Mouse (Mus musculus): ENCODE measurements at regions not wholly inside any gene's neighbourhood (a gene's known extent, or its start where the extent isn't known, plus 50 kb on each side); places are given as distances from the start of the nearest gene placed in this dataset.
A peak's percentile ranks its signal among the peaks of the same experiment; 100 is the strongest.
"Not testable (repeated sequence)": the region's sequence is repeated elsewhere in the genome, so short reads cannot be mapped to it uniquely, and the experiment has no call there.

DNA sequence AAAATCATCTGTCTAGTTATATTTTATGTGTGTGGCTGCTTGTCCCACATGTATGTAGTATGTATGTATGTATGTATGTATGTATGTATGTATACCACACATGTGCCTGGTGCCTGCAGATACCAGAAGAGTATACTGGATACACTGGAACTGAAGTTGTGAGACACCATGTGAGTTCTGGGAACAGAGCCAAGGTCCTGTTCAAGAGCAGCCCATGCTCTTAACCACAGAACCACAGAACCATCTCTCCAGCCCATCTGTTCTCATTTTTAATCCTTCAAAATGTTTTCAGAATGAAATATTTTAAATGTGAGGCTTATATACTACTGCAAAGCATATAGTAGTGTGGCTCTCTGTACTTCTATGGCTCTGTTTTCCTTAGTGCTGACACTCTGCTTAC lies 379.3 kb upstream of the Rgs17 start:
- H3K4me3 ChIP-seq (ENCODE audit: low read depth, low read length), result no peak overlapping the region
- no peak overlapping the region for H3K9ac ChIP-seq (ENCODE audit: low read depth, poor library complexity, severe bottlenecking)
- no peak overlapping the region for H3K27ac ChIP-seq (ENCODE audit: insufficient read depth, low read length)
- no peaks in the 10 kb centered on the region for H3K4me1 ChIP-seq (ENCODE audit: control insufficient read depth, insufficient read depth, low read length)
- no peaks in the 10 kb centered on the region for H3K27me3 ChIP-seq (ENCODE audit: control insufficient read depth, insufficient read depth, low read length, poor library complexity, severe bottlenecking)
- no peak for TF ChIP-seq CTCF (IDR thresholded peaks at IDR 0.05; ENCODE audit: low read depth, low read length)
- no peak for TF ChIP-seq EP300 (IDR thresholded peaks at IDR 0.05; ENCODE audit: insufficient read depth, low read depth, low read length)
- no peak for TF ChIP-seq POLR2A (IDR thresholded peaks at IDR 0.05; ENCODE audit: insufficient read depth, low read length)
- H3K36me3 ChIP-seq (ENCODE audit: control insufficient read depth, insufficient read depth, low read length, poor library complexity, severe bottlenecking), result no peaks in the 10 kb centered on the region
- H3K9me3 ChIP-seq (replicated peaks; ENCODE audit: control insufficient read depth, insufficient read depth, low read length, poor library complexity, severe bottlenecking), result no peaks in the 10 kb centered on the region

DNA sequence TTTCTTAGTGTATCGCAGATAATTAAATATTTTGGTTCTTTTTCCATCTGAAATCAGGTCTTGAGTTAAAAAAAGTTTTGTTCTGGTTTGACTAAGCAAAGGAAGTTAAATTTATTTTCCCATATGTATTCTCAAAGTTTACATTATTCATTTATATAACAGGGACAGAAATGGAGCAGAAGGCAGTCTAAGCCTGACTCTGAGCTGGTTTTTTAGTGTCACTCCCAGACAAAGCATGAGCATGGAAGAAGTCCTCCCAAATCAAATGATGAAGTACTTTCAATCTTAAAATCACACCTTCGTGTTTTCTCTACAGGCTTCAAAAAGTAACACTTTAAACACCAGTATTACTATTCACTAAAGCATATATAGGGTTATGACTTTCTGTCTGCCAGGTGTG lies 387.2 kb upstream of the Rgs17 start:
- no peak overlapping the region for H3K9ac ChIP-seq (ENCODE audit: low read depth, poor library complexity, severe bottlenecking)
- no peak overlapping the region for H3K4me3 ChIP-seq (ENCODE audit: low read depth, low read length)
- H3K36me3 ChIP-seq (ENCODE audit: control insufficient read depth, insufficient read depth, low read length, poor library complexity, severe bottlenecking), result no peaks in the 10 kb centered on the region
- no peak for TF ChIP-seq POLR2A (IDR thresholded peaks at IDR 0.05; ENCODE audit: insufficient read depth, low read length)
- H3K4me1 ChIP-seq (ENCODE audit: control insufficient read depth, insufficient read depth, low read length), result no peaks in the 10 kb centered on the region
- no peak overlapping the region for H3K27ac ChIP-seq (ENCODE audit: insufficient read depth, low read length)
- H3K27me3 ChIP-seq (ENCODE audit: control insufficient read depth, insufficient read depth, low read length, poor library complexity, severe bottlenecking), result no peaks in the 10 kb centered on the region
- no peaks in the 10 kb centered on the region for H3K9me3 ChIP-seq (replicated peaks; ENCODE audit: control insufficient read depth, insufficient read depth, low read length, poor library complexity, severe bottlenecking)

DNA sequence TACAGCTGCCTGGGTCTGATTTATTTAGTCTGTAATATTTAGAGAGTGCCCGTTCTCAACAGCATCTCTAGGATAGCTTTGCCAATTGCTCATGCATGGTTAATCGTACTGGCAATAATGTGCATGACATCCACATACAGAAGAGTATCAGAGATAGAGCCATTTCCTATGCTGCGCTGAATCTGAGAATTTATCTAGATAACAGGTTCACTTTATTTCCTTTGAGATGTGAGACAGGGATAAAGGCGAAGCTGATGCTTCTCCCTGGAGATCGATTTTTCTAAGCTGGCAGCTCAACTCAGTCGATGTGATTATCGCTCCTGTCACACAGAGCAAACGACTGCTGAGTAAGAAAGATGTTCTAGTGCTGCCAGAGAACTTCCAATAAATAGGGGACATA lies 416.7 kb upstream of the Oprm1 start:
- TF ChIP-seq EP300 (IDR thresholded peaks at IDR 0.05; ENCODE audit: insufficient read depth, low read depth, low read length), result no peak
- TF ChIP-seq POLR2A (IDR thresholded peaks at IDR 0.05; ENCODE audit: insufficient read depth, low read length), result no peak
- TF ChIP-seq CTCF (IDR thresholded peaks at IDR 0.05; ENCODE audit: low read depth, low read length), result no peak
- H3K9ac ChIP-seq (ENCODE audit: low read depth, poor library complexity, severe bottlenecking), result no peak overlapping the region
- H3K4me3 ChIP-seq (ENCODE audit: low read depth, low read length), result no peak overlapping the region
- no peak overlapping the region for H3K27ac ChIP-seq (ENCODE audit: insufficient read depth, low read length)
- H3K4me1 ChIP-seq (ENCODE audit: control insufficient read depth, insufficient read depth, low read length), result no peaks in the 10 kb centered on the region
- no peaks in the 10 kb centered on the region for H3K36me3 ChIP-seq (ENCODE audit: control insufficient read depth, insufficient read depth, low read length, poor library complexity, severe bottlenecking)
- no peaks in the 10 kb centered on the region for H3K27me3 ChIP-seq (ENCODE audit: control insufficient read depth, insufficient read depth, low read length, poor library complexity, severe bottlenecking)
- no peaks in the 10 kb centered on the region; the same call in 1 of the 2 replicates for H3K9me3 ChIP-seq (replicated peaks; ENCODE audit: control insufficient read depth, insufficient read depth, low read length, poor library complexity, severe bottlenecking)

DNA sequence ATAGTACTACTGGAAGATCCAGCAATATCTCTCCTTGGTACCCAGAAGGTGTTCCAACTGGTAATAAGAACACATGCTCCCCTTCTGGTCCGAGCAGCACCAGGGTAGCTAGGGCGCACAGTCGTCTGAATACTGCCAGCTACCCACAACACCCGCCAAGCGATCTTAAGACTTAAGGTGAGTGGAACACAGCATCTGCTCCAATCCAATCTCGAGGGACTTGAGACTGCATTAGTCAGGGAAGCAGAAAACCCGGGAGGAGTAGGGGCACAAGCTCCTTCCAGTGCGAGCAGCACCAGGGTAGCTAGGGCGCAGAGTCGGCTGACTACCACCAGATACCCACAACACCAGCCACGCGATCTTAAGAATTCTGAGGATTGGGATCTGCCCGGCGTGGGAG lies 409.1 kb upstream of the Oprm1 start:
- Histone ChIP-seq H3K9ac (ENCODE audit: low read depth, poor library complexity, severe bottlenecking) (0 out of 2 replicates have a peak overlapping the region, but pooled peaks have one; percentile 23), H3K4me3 (ENCODE audit: low read depth, low read length) (peak overlapping the region; percentile 64)
- not testable (repeated sequence) for H3K36me3 ChIP-seq (ENCODE audit: control insufficient read depth, insufficient read depth, low read length, poor library complexity, severe bottlenecking); H3K4me1 ChIP-seq (ENCODE audit: control insufficient read depth, insufficient read depth, low read length); H3K9me3 ChIP-seq (replicated peaks; ENCODE audit: control insufficient read depth, insufficient read depth, low read length, poor library complexity, severe bottlenecking); H3K27ac ChIP-seq (ENCODE audit: insufficient read depth, low read length); H3K27me3 ChIP-seq (ENCODE audit: control insufficient read depth, insufficient read depth, low read length, poor library complexity, severe bottlenecking)

DNA sequence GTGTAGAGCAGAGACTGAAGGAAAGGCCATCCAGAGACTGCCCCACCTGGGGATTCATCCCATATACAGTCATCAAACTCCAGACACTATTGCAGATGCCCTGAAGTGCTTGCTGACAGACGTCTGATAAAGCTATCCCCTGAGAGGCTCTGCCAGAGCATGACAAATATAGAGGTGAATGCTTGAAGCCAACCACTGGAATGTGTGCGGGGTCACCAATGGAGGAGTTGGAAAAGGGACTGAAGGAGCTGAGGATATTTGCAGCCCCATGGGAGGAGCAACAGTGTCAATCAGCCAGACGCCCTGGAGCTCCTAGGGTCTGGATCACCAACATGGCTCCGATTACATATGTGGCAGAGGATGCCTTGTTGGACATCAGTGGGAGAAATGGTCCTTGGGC lies 392.1 kb upstream of the Oprm1 start:
- H3K27me3 ChIP-seq (ENCODE audit: control insufficient read depth, insufficient read depth, low read length, poor library complexity, severe bottlenecking), result no peaks in the 10 kb centered on the region
- no peak overlapping the region for H3K4me3 ChIP-seq (ENCODE audit: low read depth, low read length)
- no peaks in the 10 kb centered on the region for H3K9me3 ChIP-seq (replicated peaks; ENCODE audit: control insufficient read depth, insufficient read depth, low read length, poor library complexity, severe bottlenecking)
- no peaks in the 10 kb centered on the region for H3K4me1 ChIP-seq (ENCODE audit: control insufficient read depth, insufficient read depth, low read length)
- TF ChIP-seq POLR2A (IDR thresholded peaks at IDR 0.05; ENCODE audit: insufficient read depth, low read length) (no peak), CTCF (IDR thresholded peaks at IDR 0.05; ENCODE audit: low read depth, low read length) (no peak), EP300 (IDR thresholded peaks at IDR 0.05; ENCODE audit: insufficient read depth, low read depth, low read length) (no peak)
- no peaks in the 10 kb centered on the region for H3K36me3 ChIP-seq (ENCODE audit: control insufficient read depth, insufficient read depth, low read length, poor library complexity, severe bottlenecking)
- H3K9ac ChIP-seq (ENCODE audit: low read depth, poor library complexity, severe bottlenecking), result no peak overlapping the region
- H3K27ac ChIP-seq (ENCODE audit: insufficient read depth, low read length), result no peak overlapping the region

DNA sequence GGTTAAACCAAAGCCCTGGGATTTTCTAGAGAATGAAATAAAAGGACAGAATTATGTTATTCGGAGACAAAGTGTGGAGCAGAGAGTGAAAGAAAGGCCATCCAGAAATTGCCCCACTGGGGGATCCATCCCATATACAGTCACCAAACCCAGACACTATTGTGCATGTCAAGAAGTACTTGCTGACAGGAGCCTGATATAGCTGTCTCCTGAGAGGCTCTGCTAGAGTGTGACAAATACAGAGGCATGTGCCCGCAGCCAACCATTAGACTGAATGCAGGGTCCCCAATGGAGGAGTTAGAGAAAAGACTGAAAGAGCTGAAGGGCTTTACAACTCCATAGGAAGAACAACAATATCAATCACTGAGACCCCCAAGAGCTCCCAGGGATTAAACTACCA lies 386.6 kb upstream of the Oprm1 start:
- Histone ChIP-seq H3K4me3 (ENCODE audit: low read depth, low read length) (no peak overlapping the region), H3K9me3 (replicated peaks; ENCODE audit: control insufficient read depth, insufficient read depth, low read length, poor library complexity, severe bottlenecking) (no peaks in the 10 kb centered on the region), H3K36me3 (ENCODE audit: control insufficient read depth, insufficient read depth, low read length, poor library complexity, severe bottlenecking) (no peaks in the 10 kb centered on the region), H3K4me1 (ENCODE audit: control insufficient read depth, insufficient read depth, low read length) (no peaks in the 10 kb centered on the region), H3K9ac (ENCODE audit: low read depth, poor library complexity, severe bottlenecking) (no peak overlapping the region), H3K27me3 (ENCODE audit: control insufficient read depth, insufficient read depth, low read length, poor library complexity, severe bottlenecking) (no peaks in the 10 kb centered on the region), H3K27ac (ENCODE audit: insufficient read depth, low read length) (no peak overlapping the region)
- TF ChIP-seq POLR2A (IDR thresholded peaks at IDR 0.05; ENCODE audit: insufficient read depth, low read length) (no peak), CTCF (IDR thresholded peaks at IDR 0.05; ENCODE audit: low read depth, low read length) (no peak), EP300 (IDR thresholded peaks at IDR 0.05; ENCODE audit: insufficient read depth, low read depth, low read length) (no peak)

DNA sequence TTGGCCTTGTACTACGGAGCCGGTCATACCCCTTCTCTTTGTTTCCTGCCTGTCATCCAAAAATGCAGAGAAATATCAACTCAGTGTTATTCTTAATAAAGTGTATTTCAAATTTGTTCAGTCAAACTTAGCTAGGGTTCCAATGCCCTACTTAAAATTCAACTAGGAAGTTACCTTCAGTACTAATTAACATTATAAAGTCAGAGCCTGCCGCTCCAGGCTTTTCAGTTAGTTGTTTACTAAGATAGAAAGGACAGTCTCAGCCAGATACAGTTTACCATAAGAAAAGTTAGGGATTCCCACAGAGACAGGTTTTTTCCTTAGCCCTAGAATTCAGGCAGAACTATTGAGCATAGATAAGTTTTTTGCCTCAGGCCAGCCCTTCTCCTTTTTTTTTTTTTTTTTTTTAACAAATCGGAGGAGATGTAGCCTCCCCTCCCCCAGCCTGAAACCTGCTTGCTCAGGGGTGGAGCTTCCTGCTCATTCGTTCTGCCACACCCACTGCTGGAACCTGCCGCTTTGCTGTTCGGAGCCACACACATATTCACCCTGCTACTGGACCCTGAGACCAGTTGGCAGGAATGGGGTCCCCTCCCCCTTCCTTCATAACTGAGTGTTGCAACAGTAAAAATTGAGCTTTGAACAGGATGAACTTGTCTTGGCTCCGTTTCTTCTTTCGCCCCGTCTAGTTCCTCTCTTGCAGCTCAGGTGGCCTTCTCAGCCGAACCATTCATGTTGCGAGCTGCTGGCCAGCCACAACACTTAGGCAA lies 340.8 kb upstream of the Oprm1 start:
- peaks cover 25% of the 10 kb centered on the region for H3K9me3 ChIP-seq (replicated peaks; ENCODE audit: control insufficient read depth, insufficient read depth, low read length, poor library complexity, severe bottlenecking)
- H3K4me1 ChIP-seq (ENCODE audit: control insufficient read depth, insufficient read depth, low read length); H3K36me3 ChIP-seq (ENCODE audit: control insufficient read depth, insufficient read depth, low read length, poor library complexity, severe bottlenecking); H3K27me3 ChIP-seq (ENCODE audit: control insufficient read depth, insufficient read depth, low read length, poor library complexity, severe bottlenecking); H3K9ac ChIP-seq (ENCODE audit: low read depth, poor library complexity, severe bottlenecking); H3K4me3 ChIP-seq (ENCODE audit: low read depth, low read length); H3K27ac ChIP-seq (ENCODE audit: insufficient read depth, low read length): not testable (repeated sequence)

DNA sequence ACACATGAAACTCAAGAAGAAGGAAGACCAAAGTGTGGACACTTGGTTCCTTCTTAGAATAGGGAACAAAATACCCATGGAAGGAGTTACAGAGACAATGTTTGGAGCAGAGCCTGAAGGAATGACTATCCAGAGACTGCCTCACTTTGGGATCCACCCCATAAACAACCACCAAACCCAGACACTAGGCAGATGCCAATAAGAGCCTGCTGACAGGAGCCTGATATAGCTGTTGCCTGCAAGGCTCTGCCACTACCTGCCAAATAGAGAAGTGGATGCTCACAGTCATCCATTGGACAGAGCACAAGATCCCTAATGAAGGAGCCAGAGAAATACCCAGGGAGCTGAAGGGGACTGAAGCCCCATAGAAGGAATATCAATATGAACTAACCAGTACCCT lies 340.1 kb upstream of the Oprm1 start:
- H3K4me1 ChIP-seq (ENCODE audit: control insufficient read depth, insufficient read depth, low read length); H3K27me3 ChIP-seq (ENCODE audit: control insufficient read depth, insufficient read depth, low read length, poor library complexity, severe bottlenecking); H3K27ac ChIP-seq (ENCODE audit: insufficient read depth, low read length); H3K36me3 ChIP-seq (ENCODE audit: control insufficient read depth, insufficient read depth, low read length, poor library complexity, severe bottlenecking); H3K9ac ChIP-seq (ENCODE audit: low read depth, poor library complexity, severe bottlenecking); H3K4me3 ChIP-seq (ENCODE audit: low read depth, low read length): not testable (repeated sequence)
- H3K9me3 ChIP-seq (replicated peaks; ENCODE audit: control insufficient read depth, insufficient read depth, low read length, poor library complexity, severe bottlenecking), result peaks cover 25% of the 10 kb centered on the region
